Mouse (Mus musculus) midbrain, postnatal 0 days (tissue): ENCODE measurements around the gene Foxn2. TPM values are rescaled to one million over a fixed set of nuclear protein-coding genes. Genes with fewer than 3 reads are reported as not detected.
A peak's percentile ranks its signal among the peaks of the same experiment; 100 is the strongest.

Experiments used
- ATAC-seq: fragments of 200-750 bp; cut with Nextera tagmentation; 2 replicates; pipeline ENCODE4 v1.8.0; 2017; ENCODE audit warnings: moderate number of reproducible peaks, mild to moderate bottlenecking, moderate TSS enrichment, moderate library complexity; ENCODE audit not compliant: low FRiP score
- DNase-seq: peaks from one replicate; pipeline ENCODE4 v3.0.0-alpha.2; 2015; ENCODE audit warnings: low spot score
- H3K27ac ChIP-seq: fragments of 300-500 bp; sonication (generic); 2 replicates; pipeline ENCODE4 v1.5.1; 2014; ENCODE audit warnings: low read depth, mild to moderate bottlenecking, low read length, mixed read lengths
- H3K27me3 ChIP-seq: fragments of 300-500 bp; sonication (generic); 2 replicates; pipeline ENCODE4 v1.6.1; 2014; ENCODE audit warnings: low read length, control low read depth, mixed read lengths; ENCODE audit not compliant: insufficient read depth
- H3K36me3 ChIP-seq: fragments of 300-500 bp; sonication (generic); 2 replicates; pipeline ENCODE4 v1.6.1; 2014; ENCODE audit warnings: low read length, control low read depth, mixed read lengths; ENCODE audit not compliant: insufficient read depth
- H3K4me1 ChIP-seq: fragments of 300-500 bp; sonication (generic); 2 replicates; pipeline ENCODE4 v1.6.1; 2014; ENCODE audit warnings: mild to moderate bottlenecking, control low read depth, antibody characterized with exemption, low read length, mixed read lengths; ENCODE audit not compliant: insufficient read depth
- H3K4me2 ChIP-seq: fragments of 300-500 bp; sonication (generic); 2 replicates; pipeline ENCODE4 v1.6.1; 2014; ENCODE audit warnings: low read depth, mild to moderate bottlenecking, low read length, mixed read lengths; ENCODE audit not compliant: poor library complexity, severe bottlenecking
- H3K4me3 ChIP-seq: fragments of 300-500 bp; sonication (generic); 2 replicates; pipeline ENCODE4 v1.5.1; 2014; ENCODE audit warnings: low read depth, mild to moderate bottlenecking, low read length, moderate library complexity
- H3K9ac ChIP-seq: fragments of 300-500 bp; sonication (generic); replicated peaks from 2 replicates; pipeline ENCODE4 v1.6.1; 2014; ENCODE audit warnings: mild to moderate bottlenecking, low read length, moderate library complexity, mixed read lengths; ENCODE audit not compliant: poor library complexity, severe bottlenecking
- H3K9me3 ChIP-seq: fragments of 300-500 bp; sonication (generic); 2 replicates; pipeline ENCODE4 v1.6.1; 2016; ENCODE audit warnings: low read length, control low read depth
- CTCF ChIP-seq: IDR thresholded peaks from 2 replicates; pipeline ENCODE4 v1.5.1; 2016; ENCODE audit warnings: antibody characterized with exemption, mild to moderate bottlenecking
- WGBS: fragments of 180-500 bp; shearing (Covaris S2); extraction: QIAGEN DNeasy Blood & Tissue Kit; methylation state at CpG from one replicate; pipeline ENCODE4 v1.1.7; 2014; 5-methylcytosine and 5-hydroxymethylcytosine counted together
- polyA plus RNA-seq: library from polyadenylated mRNA; unstranded; fragments of >200 nt; fragmentation: Nextera tagmentation; extraction: Ambion mirVana; gene quantifications from 2 replicates; pipeline ENCODE4 v1.2.1, GENCODE M21; 2015
- total RNA-seq: library from RNA; depleted of rRNA; stranded (reverse); fragments of >200 nt; gene quantifications from 2 replicates; pipeline ENCODE4 v1.2.3, GENCODE M21; 2014; rRNA removed

Foxn2 gene
- total RNA-seq (7.7 and 12.7 TPM in 2 replicates), polyA plus RNA-seq (4.5 and 5.3 TPM in 2 replicates)

DNA sequence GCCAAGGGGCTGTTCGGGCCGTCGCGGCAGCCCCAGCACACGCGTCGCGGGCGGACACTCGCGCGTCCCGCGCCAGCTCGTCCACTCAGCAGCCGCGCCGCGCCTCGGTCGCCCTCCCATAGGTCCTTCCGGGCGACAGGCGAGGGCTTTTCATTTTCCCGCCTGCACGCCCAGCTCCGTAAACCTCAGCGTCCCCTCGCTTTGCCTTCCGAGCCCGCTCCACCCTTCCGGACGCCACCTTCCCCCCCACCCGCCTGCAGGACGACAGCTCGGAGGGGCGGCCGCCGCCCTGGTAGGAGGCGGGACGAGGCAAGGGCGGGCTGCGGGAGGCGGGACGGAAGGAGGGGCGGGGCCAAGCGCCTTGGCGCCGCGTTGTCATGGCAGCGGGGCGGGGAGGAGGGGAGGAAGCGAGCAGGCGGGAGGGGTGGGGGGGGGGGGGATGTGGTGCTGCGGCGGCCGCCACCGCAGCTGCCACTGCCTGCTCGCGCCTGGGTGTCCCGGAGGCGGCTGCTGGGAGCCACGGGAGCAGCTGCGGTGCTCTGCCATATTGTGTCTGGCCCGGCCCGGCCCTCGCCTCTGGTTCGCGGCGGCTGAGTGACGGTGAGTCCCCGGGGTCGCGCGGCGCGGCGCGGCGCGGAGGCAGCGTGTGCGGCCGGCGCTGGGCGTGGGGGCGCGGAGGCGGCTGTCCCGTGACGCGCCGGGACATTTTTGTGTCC is at the start of gene Foxn2:
Foxn2 (plus strand) TSS at position 427 of the 716 bp plus-strand sequence.
- peak within 1 kb of the TSS; percentile 65 for H3K4me2 ChIP-seq
- no peaks in the 10 kb centered on the region for H3K36me3 ChIP-seq
- peak within 1 kb of the TSS; percentile 95 for H3K4me3 ChIP-seq
- no peaks in the 10 kb centered on the region for H3K9me3 ChIP-seq
- H3K27ac ChIP-seq, result peak within 1 kb of the TSS; percentile 77
- DNase-seq (peak; percentile 93), ATAC-seq (peak; percentile 91)
- no peaks in the 10 kb centered on the region for H3K4me1 ChIP-seq
- TF ChIP-seq CTCF, result no peak
- WGBS, result under 1% methylated on average over 65 of the region's 93 CpGs
- H3K27me3 ChIP-seq, result no peaks in the 10 kb centered on the region
- H3K9ac ChIP-seq, result peak within 1 kb of the TSS; percentile 70

GRCm38 (mm10) chr17:88397501-88397900 is 43.0 kb upstream of the Foxn2 start:
- Histone ChIP-seq H3K9me3 (no peaks in the 10 kb centered on the region), H3K36me3 (no peaks in the 10 kb centered on the region), H3K4me3 (no peak overlapping the region), H3K27ac (no peak overlapping the region), H3K4me2 (no peak overlapping the region), H3K4me1 (no peaks in the 10 kb centered on the region), H3K27me3 (no peaks in the 10 kb centered on the region), H3K9ac (no peak overlapping the region)
- no peak for DNase-seq
- 91% methylated on average over 6 of the region's 6 CpGs for WGBS
- ATAC-seq, result no peak
- no peak for TF ChIP-seq CTCF

GRCm38 (mm10) chr17:88398090-88398489 is 42.4 kb upstream of the Foxn2 start:
- DNase-seq (no peak), ATAC-seq (no peak)
- WGBS, result 92% methylated on average over 6 of the region's 6 CpGs
- no peak overlapping the region for H3K9ac ChIP-seq
- H3K4me2 ChIP-seq, result no peak overlapping the region
- no peaks in the 10 kb centered on the region for H3K27me3 ChIP-seq
- H3K27ac ChIP-seq, result no peak overlapping the region
- H3K9me3 ChIP-seq, result no peaks in the 10 kb centered on the region
- no peak for TF ChIP-seq CTCF
- H3K36me3 ChIP-seq, result no peaks in the 10 kb centered on the region
- no peaks in the 10 kb centered on the region for H3K4me1 ChIP-seq
- H3K4me3 ChIP-seq, result no peak overlapping the region

GRCm38 (mm10) chr17:88398854-88399253 is 41.7 kb upstream of the Foxn2 start:
- ATAC-seq, result no peak
- H3K9me3 ChIP-seq, result no peaks in the 10 kb centered on the region
- no peak overlapping the region for H3K27ac ChIP-seq
- H3K27me3 ChIP-seq, result no peaks in the 10 kb centered on the region
- H3K9ac ChIP-seq, result no peak overlapping the region
- DNase-seq, result no peak
- 87% methylated on average over 4 of the region's 4 CpGs for WGBS
- no peaks in the 10 kb centered on the region for H3K4me1 ChIP-seq
- H3K4me2 ChIP-seq, result no peak overlapping the region
- no peak for TF ChIP-seq CTCF
- no peak overlapping the region for H3K4me3 ChIP-seq
- no peaks in the 10 kb centered on the region for H3K36me3 ChIP-seq

DNA sequence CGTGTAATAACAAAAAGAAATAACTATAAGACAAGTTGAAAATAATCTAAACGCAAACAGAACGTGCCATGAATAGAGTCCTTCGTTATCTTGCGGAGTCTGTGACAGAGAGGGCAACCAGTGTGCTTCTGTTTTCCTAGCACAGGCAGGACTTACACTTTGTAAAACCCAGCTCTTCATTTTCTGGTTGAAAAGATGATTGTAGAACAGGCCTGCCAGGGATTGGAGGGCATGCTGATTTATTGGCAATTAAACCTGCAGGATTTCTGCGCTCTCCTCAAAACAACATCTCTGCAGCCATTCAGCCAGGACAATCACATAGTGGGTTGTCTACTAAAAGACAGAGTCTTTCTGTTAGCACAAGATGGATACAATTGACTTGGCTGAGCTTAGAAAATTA is 40.4 kb upstream of the Foxn2 start:
- H3K27ac ChIP-seq, result no peak overlapping the region

DNA sequence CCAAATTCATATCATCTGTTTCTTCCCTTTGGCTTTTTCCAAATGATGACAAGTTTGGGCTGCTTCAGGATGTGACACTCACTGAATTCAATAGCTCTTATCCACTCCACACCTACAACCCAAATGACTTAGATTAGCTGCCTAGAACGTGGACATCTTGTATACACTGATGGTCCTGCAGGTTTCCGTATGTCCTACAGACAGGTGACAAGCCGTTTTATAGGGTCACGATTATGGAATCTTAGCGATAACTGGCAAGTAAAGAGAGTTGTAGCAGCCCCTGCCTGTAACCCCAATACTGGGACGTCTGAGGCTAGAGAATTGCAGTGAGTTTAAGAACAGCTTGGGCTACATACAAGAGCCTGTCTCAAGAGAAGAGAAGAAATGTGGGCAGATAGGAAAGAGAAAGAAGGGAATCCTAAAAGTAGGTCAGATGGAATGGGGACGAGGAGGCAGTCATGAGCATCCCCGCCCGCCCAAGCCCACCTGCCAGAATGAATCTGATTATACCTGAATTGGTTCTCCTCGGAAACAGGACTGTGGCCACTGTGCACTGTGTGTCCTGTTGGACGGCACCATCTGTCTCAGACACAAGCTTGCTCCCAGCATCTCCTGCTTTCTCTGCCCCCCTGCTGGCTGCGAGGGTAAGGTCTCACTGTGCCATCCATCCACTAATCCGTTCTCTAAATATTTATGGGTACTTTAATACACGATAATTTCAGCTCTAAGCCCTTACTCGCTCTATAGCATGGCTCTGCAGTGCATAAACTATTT is 39.6 kb upstream of the Foxn2 start:
- Histone ChIP-seq H3K4me1 (no peaks in the 10 kb centered on the region), H3K36me3 (no peaks in the 10 kb centered on the region), H3K4me3 (no peak overlapping the region), H3K27me3 (no peaks in the 10 kb centered on the region), H3K9me3 (no peaks in the 10 kb centered on the region), H3K27ac (no peak overlapping the region), H3K9ac (no peak overlapping the region), H3K4me2 (no peak overlapping the region)
- ATAC-seq (peak; percentile 47; the same call in 1 of the 2 replicates), DNase-seq (peak; percentile 37)
- 67% methylated on average over 15 of the region's 15 CpGs for WGBS
- peak; percentile 32; the same call in 1 of the 2 replicates for TF ChIP-seq CTCF

More for the DNA sequence above, 40.4 kb upstream of the Foxn2 start:
- H3K4me3 ChIP-seq, result no peak overlapping the region
- no peak overlapping the region for H3K9ac ChIP-seq
- ATAC-seq, result no peak
- no peaks in the 10 kb centered on the region for H3K4me1 ChIP-seq
- peak; percentile 71 for DNase-seq
- H3K36me3 ChIP-seq, result no peaks in the 10 kb centered on the region
- H3K4me2 ChIP-seq, result no peak overlapping the region
- WGBS, result 42% methylated on average over 6 of the region's 6 CpGs
- TF ChIP-seq CTCF, result no peak
- H3K9me3 ChIP-seq, result no peaks in the 10 kb centered on the region
- H3K27me3 ChIP-seq, result no peaks in the 10 kb centered on the region
